Mouse (Mus musculus) neural tube, embryonic 11.5 days (tissue): Measurements from ENCODE around the gene Rragd. TPM values are rescaled to one million over a fixed set of nuclear protein-coding genes. Genes with fewer than 3 reads are reported as not detected.

Experiments
- ATAC-seq: fragments of 200-750 bp; cut with Nextera tagmentation; 2 replicates; pipeline ENCODE4 v1.8.0; 2017; ENCODE audit warnings: moderate number of reproducible peaks, mild to moderate bottlenecking, moderate TSS enrichment, moderate library complexity; ENCODE audit not compliant: insufficient read depth, low FRiP score, low TSS enrichment
- DNase-seq: peaks from one replicate; pipeline ENCODE4 v3.0.0-alpha.2; 2015; ENCODE audit warnings: low spot score
- H3K27ac ChIP-seq: fragments of 300-500 bp; sonication (generic); 2 replicates; pipeline ENCODE4 v1.5.1; 2014; ENCODE audit warnings: low read depth, mild to moderate bottlenecking, low read length
- H3K27me3 ChIP-seq: fragments of 300-500 bp; sonication (generic); 2 replicates; pipeline ENCODE4 v1.6.1; 2014; ENCODE audit warnings: mild to moderate bottlenecking, low read length, mixed read lengths; ENCODE audit not compliant: control insufficient read depth, insufficient read depth
- H3K36me3 ChIP-seq: fragments of 300-500 bp; sonication (generic); 2 replicates; pipeline ENCODE4 v1.6.1; 2014; ENCODE audit warnings: mild to moderate bottlenecking, low read length, moderate library complexity, mixed read lengths; ENCODE audit not compliant: control insufficient read depth, insufficient read depth
- H3K4me1 ChIP-seq: fragments of 300-500 bp; sonication (generic); 2 replicates; pipeline ENCODE4 v1.6.1; 2014; ENCODE audit warnings: low read length, mixed read lengths; ENCODE audit not compliant: control insufficient read depth, insufficient read depth
- H3K4me2 ChIP-seq: fragments of 300-500 bp; sonication (generic); 2 replicates; pipeline ENCODE4 v1.6.1; 2014; ENCODE audit warnings: low read depth, mild to moderate bottlenecking, moderate library complexity
- H3K4me3 ChIP-seq: fragments of 300-500 bp; sonication (generic); 2 replicates; pipeline ENCODE4 v1.5.1; 2014; ENCODE audit warnings: low read depth, low read length
- H3K9ac ChIP-seq: fragments of 300-500 bp; sonication (generic); 2 replicates; pipeline ENCODE4 v1.6.1; 2014; ENCODE audit warnings: mild to moderate bottlenecking, low read length
- H3K9me3 ChIP-seq: fragments of 300-500 bp; sonication (generic); 2 replicates; pipeline ENCODE4 v1.6.1; 2016; ENCODE audit warnings: low read length; ENCODE audit not compliant: control insufficient read depth
- WGBS: fragments of 180-500 bp; shearing (Covaris S2); extraction: QIAGEN DNeasy Blood & Tissue Kit; methylation state at CpG from one replicate; pipeline ENCODE4 v1.1.7; 2014; 5-methylcytosine and 5-hydroxymethylcytosine counted together
- polyA plus RNA-seq: library from polyadenylated mRNA; unstranded; fragments of >200 nt; fragmentation: Nextera tagmentation; extraction: Ambion mirVana; gene quantifications from 2 replicates; pipeline ENCODE4 v1.2.1, GENCODE M21; 2014

Gene Rragd
- polyA plus RNA-seq, result 40.5 and 42.3 TPM in 2 replicates

DNA sequence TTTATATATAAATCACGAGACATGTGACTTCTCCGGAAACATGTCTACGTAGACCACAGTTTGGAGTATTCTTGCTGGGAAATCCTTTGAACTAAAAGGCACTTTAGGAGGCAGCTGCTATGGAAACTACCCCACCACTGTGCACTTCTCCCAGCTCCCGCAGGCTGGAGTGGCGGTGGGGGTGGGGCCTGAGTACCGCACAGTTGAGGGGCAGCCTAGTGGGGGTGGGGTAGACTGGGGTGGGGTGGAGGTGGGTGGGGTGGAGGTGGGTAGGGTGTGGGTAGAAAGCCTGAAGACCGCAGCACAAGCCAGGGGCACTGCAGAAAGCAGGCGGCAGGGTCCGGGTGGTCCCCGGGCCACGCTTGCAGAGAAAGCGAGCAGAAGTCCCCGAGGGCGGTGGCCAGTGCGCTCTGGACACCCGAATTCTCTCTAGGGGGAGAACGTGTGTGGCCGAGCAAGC, at the start of gene Rragd:
TSS of gene Rragd (plus strand) at position 322 of the 460 bp plus-strand sequence.
- ATAC-seq (peak; percentile 89), DNase-seq (peak; percentile 69)
- Histone ChIP-seq H3K4me2 (peak within 1 kb of the TSS; percentile 84), H3K4me1 (0 out of 2 replicates have a peak, but pooled peaks cover 11% of the 10 kb centered on the region), H3K9me3 (no peaks in the 10 kb centered on the region), H3K4me3 (peak within 1 kb of the TSS; percentile 88), H3K36me3 (no peaks in the 10 kb centered on the region), H3K27me3 (no peaks in the 10 kb centered on the region), H3K9ac (peak within 1 kb of the TSS; percentile 97), H3K27ac (peak within 1 kb of the TSS; percentile 94)
- WGBS, result under 1% methylated on average over 16 of the region's 18 CpGs

DNA sequence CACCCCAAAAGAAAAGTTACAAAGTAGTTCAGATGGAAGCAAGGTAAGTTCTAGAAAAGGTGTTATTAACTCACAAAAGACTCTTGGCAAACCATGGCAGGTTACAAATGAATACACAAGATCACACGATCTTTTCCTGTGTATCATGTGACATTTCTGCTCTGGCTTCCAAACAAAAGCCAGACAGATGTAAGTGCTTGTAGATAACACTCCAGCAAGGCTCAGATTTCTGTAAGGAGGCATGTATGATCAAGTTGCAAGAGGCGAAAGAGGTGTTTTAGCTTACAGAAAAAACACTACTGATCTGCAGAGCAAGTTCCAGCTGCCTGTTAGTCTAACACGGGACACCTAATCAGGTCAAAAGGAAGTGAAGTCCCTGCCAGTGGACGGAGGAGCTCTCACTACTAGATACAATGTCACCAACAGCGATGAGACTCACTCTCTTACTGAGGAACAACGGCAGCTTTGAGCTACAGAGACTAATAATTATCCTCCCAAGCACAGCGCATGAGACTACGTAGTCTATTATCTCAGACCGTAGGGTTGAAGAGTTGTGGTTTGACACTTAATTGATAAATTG, 46.0 kb upstream of the Rragd start:
- Histone ChIP-seq H3K4me3 (no peak overlapping the region), H3K4me1 (no peaks in the 10 kb centered on the region), H3K4me2 (no peak overlapping the region), H3K27ac (no peak overlapping the region), H3K36me3 (no peaks in the 10 kb centered on the region), H3K9ac (no peak overlapping the region), H3K27me3 (no peaks in the 10 kb centered on the region), H3K9me3 (no peaks in the 10 kb centered on the region)
- no peak for DNase-seq
- ATAC-seq, result no peak
- 51% methylated on average over 9 of the region's 9 CpGs for WGBS

DNA sequence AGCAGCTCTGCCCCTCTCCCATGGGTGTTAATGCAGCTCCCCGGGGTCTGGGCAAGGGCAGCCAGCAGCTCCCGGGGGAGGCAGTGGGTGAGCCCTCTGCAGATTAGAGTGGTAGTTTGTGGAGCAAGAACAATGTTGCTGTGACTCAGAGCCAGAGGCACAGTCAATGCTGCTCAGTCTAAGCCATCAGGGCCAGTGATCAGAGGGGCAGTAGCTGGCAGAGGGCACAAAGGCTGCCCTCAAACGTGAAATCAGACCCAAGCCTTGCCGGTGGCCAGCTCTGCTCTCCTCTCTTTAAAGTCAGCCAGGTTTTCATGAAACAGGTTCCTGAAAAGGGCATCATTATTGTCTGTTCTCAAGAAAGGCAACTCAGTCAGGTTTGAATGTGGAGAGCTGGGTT, 43.3 kb upstream of the Rragd start:
- H3K27me3 ChIP-seq, result no peaks in the 10 kb centered on the region
- DNase-seq, result no peak
- WGBS, result 50% methylated on average over 4 of the region's 4 CpGs
- H3K27ac ChIP-seq, result no peak overlapping the region
- H3K36me3 ChIP-seq, result no peaks in the 10 kb centered on the region
- no peak overlapping the region for H3K4me2 ChIP-seq
- no peaks in the 10 kb centered on the region for H3K4me1 ChIP-seq
- no peak for ATAC-seq
- H3K9me3 ChIP-seq, result no peaks in the 10 kb centered on the region
- no peak overlapping the region for H3K4me3 ChIP-seq
- no peak overlapping the region for H3K9ac ChIP-seq

DNA sequence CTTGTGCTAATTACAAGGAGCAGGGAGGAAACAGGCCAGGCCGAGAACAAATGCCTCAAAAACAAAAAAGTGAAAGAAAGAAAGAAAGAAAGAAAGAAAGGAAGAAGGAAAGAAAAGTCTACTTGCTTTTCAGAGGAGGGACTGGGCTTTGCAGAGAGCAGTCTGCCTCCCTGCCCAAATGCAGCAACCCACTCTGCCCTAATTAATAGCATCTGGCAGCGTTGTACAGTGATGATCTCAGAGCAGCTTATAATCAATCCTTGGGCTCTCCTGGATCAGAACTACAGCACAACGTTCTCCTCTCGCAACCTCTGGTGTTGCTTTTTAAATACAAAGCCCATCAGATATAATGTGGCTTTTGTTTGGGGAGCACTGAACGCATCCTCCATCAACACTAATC, 42.9 kb upstream of the Rragd start:
- 73% methylated on average over 5 of the region's 5 CpGs for WGBS
- no peak overlapping the region for H3K27ac ChIP-seq
- no peaks in the 10 kb centered on the region for H3K27me3 ChIP-seq
- DNase-seq, result no peak
- no peak for ATAC-seq
- no peak overlapping the region for H3K4me2 ChIP-seq
- H3K9me3 ChIP-seq, result no peaks in the 10 kb centered on the region
- no peak overlapping the region for H3K9ac ChIP-seq
- no peaks in the 10 kb centered on the region for H3K36me3 ChIP-seq
- H3K4me3 ChIP-seq, result no peak overlapping the region
- H3K4me1 ChIP-seq, result no peaks in the 10 kb centered on the region

DNA sequence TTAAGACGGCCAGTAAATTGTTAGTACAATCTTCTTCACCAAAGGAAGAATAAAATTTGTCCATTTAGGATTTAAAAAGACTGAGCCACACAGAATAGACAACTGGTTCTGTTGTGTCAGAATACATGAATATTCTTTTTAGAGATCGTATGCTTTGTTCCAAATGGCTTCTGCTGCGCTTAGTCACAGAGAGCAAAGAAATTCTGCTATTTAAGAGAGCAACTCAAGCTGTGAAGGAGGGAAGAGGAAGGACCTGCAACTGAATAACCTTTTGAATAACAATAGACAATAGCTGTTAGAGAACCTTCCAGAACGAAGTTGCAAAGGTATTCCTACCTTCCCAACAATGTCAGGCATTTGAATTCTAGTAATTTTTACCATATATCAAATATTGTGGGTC, 41.9 kb upstream of the Rragd start:
- no peaks in the 10 kb centered on the region for H3K27me3 ChIP-seq
- no peaks in the 10 kb centered on the region for H3K9me3 ChIP-seq
- no peak overlapping the region for H3K4me3 ChIP-seq
- no peak overlapping the region for H3K4me2 ChIP-seq
- H3K27ac ChIP-seq, result no peak overlapping the region
- H3K36me3 ChIP-seq, result no peaks in the 10 kb centered on the region
- ATAC-seq, result no peak
- H3K4me1 ChIP-seq, result no peaks in the 10 kb centered on the region
- H3K9ac ChIP-seq, result no peak overlapping the region
- DNase-seq, result no peak
- 62% methylated on average over 4 of the region's 4 CpGs for WGBS

DNA sequence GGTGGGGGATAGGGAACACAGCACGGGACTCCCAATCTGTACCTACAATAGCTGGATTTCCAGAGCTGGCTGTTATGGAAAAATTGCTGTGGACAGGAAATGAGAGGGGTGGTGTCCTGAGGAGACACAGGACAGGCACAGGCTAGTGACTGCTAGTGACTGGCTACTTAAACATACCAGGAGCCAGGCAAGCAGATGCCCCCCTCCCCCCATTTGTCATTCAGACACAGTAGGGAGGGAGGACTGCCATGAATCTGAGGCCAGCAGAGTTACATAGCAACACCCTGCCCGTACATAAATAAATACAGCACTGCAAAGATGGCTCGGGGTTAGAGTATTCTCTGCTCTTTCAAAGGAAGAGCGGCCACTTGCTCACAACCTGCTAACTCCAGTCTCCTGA, 35.2 kb upstream of the Rragd start:
- peak; percentile 43 for DNase-seq
- H3K4me1 ChIP-seq, result peaks cover 9% of the 10 kb centered on the region; the same call in 1 of the 2 replicates
- H3K4me3 ChIP-seq, result no peak overlapping the region
- 28% methylated on average over 4 of the region's 4 CpGs for WGBS
- no peaks in the 10 kb centered on the region for H3K9me3 ChIP-seq
- H3K36me3 ChIP-seq, result no peaks in the 10 kb centered on the region
- H3K4me2 ChIP-seq, result no peak overlapping the region
- 0 out of 2 replicates have a peak, but pooled peaks have one; percentile 16 for ATAC-seq
- no peak overlapping the region for H3K27ac ChIP-seq
- no peak overlapping the region for H3K9ac ChIP-seq
- H3K27me3 ChIP-seq, result no peaks in the 10 kb centered on the region

DNA sequence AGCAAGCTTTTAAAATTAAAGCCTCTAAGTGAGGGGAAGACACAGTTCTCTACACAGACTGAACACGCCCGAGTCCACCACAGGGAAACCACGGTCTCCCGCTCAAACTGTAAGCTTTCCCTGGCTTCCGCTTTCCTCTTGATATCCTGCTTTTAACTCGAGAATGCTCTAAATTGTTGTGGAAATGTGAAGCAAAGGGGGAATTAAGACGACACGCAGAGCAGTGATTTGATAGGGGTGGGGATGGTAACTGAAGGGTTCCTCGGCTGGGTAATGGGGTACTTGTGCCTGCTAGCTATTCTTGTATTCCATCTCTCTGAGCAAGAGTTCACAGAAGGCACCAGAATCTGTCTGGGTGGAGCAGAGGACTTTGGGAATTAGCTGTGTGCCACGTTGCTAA, 34.1 kb upstream of the Rragd start:
- H3K4me2 ChIP-seq, result no peak overlapping the region

DNA sequence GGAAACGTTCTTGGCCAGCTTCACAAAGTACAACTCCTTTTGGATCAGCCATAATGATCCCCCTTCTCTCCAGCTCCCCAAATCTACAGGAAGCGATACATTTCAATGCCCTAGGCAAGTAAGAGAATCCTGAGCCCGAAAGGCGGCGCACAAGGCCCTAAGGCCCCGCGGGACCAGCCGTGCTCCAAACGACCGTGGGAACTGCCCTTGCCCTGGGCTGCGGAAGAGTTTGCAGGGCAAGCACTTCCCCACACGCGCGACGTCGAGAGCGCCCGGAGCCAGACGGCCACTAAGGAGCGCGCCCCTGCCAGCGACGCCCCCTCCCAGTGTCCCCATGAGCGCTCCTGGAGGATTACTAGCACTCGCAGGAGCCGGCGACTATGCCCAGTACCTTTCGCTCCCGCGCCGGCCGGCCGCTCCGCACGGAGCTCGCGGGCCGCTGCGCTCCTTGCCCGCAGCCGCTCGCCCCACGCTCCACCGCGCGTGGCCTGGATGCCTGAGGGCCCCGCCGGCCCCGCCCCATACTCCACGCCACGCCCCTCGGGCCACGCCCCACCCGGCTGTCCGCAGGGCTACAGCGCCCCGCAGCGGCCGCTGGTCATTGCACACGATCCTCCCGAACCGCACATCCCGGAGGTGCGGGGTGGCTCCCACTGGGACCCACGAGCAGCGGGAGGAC, 32.3 kb upstream of the Rragd start, which contains the start of gene Ankrd6:
TSS of gene Ankrd6 (minus strand) at position 486 of the 679 bp plus-strand sequence.
- peak within 1 kb of the TSS; percentile 75 for H3K4me3 ChIP-seq
- H3K4me1 ChIP-seq, result peaks cover 9% of the 10 kb centered on the region; the same call in 1 of the 2 replicates
- H3K36me3 ChIP-seq, result no peaks in the 10 kb centered on the region
- DNase-seq (peak; percentile 92), ATAC-seq (peak; percentile 89)
- peak within 1 kb of the TSS; percentile 68 for H3K9ac ChIP-seq
- H3K27ac ChIP-seq, result no peak within 1 kb of the TSS
- under 1% methylated on average over 61 of the region's 66 CpGs for WGBS
- no peaks in the 10 kb centered on the region for H3K9me3 ChIP-seq
- H3K27me3 ChIP-seq, result no peaks in the 10 kb centered on the region
- peak within 1 kb of the TSS; percentile 83 for H3K4me2 ChIP-seq

More for the DNA sequence above, 34.1 kb upstream of the Rragd start:
- Histone ChIP-seq H3K4me3 (no peak overlapping the region), H3K27ac (no peak overlapping the region), H3K36me3 (no peaks in the 10 kb centered on the region), H3K9ac (no peak overlapping the region), H3K9me3 (no peaks in the 10 kb centered on the region), H3K4me1 (peaks cover 9% of the 10 kb centered on the region; the same call in 1 of the 2 replicates), H3K27me3 (no peaks in the 10 kb centered on the region)
- DNase-seq, result no peak
- no peak for ATAC-seq
- 60% methylated on average over 10 of the region's 10 CpGs for WGBS
